Mouse (Mus musculus) heart, adult 2 months (tissue): ENCODE data around the gene Ehbp1l1.

ENCODE experiments used
- CTCF ChIP-seq: fragments of 200-600 bp; IDR thresholded peaks from 2 replicates; pipeline ENCODE4 v1.8.1; 2022; ENCODE audit warnings: antibody characterized with exemption, mild to moderate bottlenecking, moderate library complexity
- POLR2A ChIP-seq: fragments of 200-500 bp; IDR thresholded peaks from 2 replicates; pipeline ENCODE4 v1.6.1; 2011; ENCODE audit warnings: mild to moderate bottlenecking, low read depth, low read length, control low read depth; ENCODE audit not compliant: insufficient read depth

- TF ChIP-seq CTCF: no peak
- TF ChIP-seq POLR2A: no peak
Observed at GRCm38 (mm10) chr19:5713730-5714129, 12.4 kb downstream of the Ehbp1l1 start.
